8 mouse cellular contexts compared by ENCODE assay signal in the genomic region with DNA sequence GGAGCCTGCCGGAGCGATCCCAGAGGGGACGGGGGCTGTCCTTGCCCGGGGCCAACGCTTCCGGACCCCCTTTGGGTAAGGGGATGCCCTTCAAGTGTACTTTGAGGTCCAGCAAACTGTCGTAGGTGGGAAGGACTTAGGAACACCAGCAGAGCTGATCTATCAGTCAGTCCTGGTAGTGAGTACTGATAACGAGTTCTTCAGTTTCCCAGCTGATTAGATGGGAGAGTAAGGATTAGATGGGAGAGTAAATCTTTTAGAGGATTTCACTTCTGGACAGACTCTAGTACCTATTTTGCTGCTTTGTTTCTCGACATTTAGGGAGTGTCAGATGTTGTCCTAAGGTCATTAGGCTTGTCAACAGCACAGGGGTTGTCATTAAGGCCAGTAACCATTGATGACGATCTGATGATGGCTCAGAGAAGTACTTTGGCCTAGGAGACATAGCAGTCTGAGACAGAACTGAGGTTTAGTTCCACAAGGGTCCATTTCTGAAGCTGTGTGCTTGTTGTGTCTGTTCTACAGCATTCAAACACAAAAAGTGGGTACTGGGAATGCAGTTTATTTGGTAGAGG. TPM values are rescaled to one million over a fixed set of nuclear protein-coding genes. Genes with fewer than 3 reads are reported as not detected.
DNase-seq lines count a peak whose midpoint lies in the region; ATAC-seq lines count a peak whose summit lies in the region.

No protein-coding gene starts in this region.

- H3K36me3 ChIP-seq in forebrain, embryonic 10.5 days (replicated peaks): peaks cover 17% of the 10 kb centered on the region
- peaks cover 9% of the 10 kb centered on the region for H3K36me3 ChIP-seq in liver, embryonic 13.5 days

- peak overlapping the region; percentile 84 for H3K4me2 ChIP-seq in liver, embryonic 13.5 days

- peaks cover 18% of the 10 kb centered on the region for H3K4me1 ChIP-seq in forebrain, embryonic 10.5 days
- H3K4me1 ChIP-seq in liver, embryonic 13.5 days (replicated peaks): peaks cover 27% of the 10 kb centered on the region

- peak overlapping the region; percentile 96 for H3K9ac ChIP-seq in liver, embryonic 13.5 days

- H3K27me3 ChIP-seq in forebrain, embryonic 10.5 days (ENCODE audit: poor library complexity, severe bottlenecking): no peaks in the 10 kb centered on the region
- no peaks in the 10 kb centered on the region for H3K27me3 ChIP-seq in liver, embryonic 13.5 days

- WGBS in forebrain, embryonic 10.5 days: 1% methylated on average over 10 of the region's 10 CpGs
- 1% methylated on average over 10 of the region's 10 CpGs for WGBS in liver, embryonic 13.5 days (ENCODE audit: insufficient replicate concordance)

- H3K27ac ChIP-seq in forebrain, embryonic 10.5 days: peak overlapping the region; percentile 97
- peak overlapping the region; percentile 67 for H3K27ac ChIP-seq in liver, embryonic 13.5 days

- H3K9me3 ChIP-seq in forebrain, embryonic 10.5 days: no peaks in the 10 kb centered on the region
- no peaks in the 10 kb centered on the region for H3K9me3 ChIP-seq in liver, embryonic 13.5 days (replicated peaks)

- no peak for DNase-seq in frontal cortex, postnatal 10 days (ENCODE audit: low spot score in 2 of 2)
- DNase-seq in 416B (ENCODE audit: low read depth): peak; percentile 32
- DNase-seq in forebrain, embryonic 10.5 days (ENCODE audit: extremely low spot score, low spot score): no peak
- no peak for DNase-seq in liver, embryonic 13.5 days
- DNase-seq in urinary bladder, adult 18-20 months (ENCODE audit: low spot score in 2 of 2): no peak
- no peak for DNase-seq in adrenal gland, postnatal 10 days
- DNase-seq in embryo, embryonic 10.5 days (ENCODE audit: low spot score): no peak

- peak overlapping the region; percentile 100 for H3K4me3 ChIP-seq in forebrain, embryonic 10.5 days
- H3K4me3 ChIP-seq in liver, embryonic 13.5 days (replicated peaks): peak overlapping the region; percentile 99

- ATAC-seq in frontal cortex, adult (ENCODE audit: low TSS enrichment): peak; percentile 12; the same call in 1 of the 2 replicates
- ATAC-seq in liver, embryonic 13.5 days (ENCODE audit: low read depth): peak; percentile 57

RNA-seq across cellular contexts. Expression of a gene that starts 5.2 kb away (rescaled TPM):
- 10.3 and 11.3 TPM in 2 replicates for polyA plus RNA-seq in forebrain, embryonic 10.5 days (2016; fragmentation: Nextera tagmentation; extraction: Ambion mirVana)
- 4.2 and 5.1 TPM in 2 replicates for polyA plus RNA-seq in liver, embryonic 13.5 days (2015; fragmentation: Nextera tagmentation; extraction: Ambion mirVana)
- total RNA-seq in adrenal gland, postnatal 10 days (2021): 1 to 10 TPM; 8.2 to 10.0 TPM

RNA-seq across cellular contexts. Expression of a gene that starts 28.1 kb away (rescaled TPM):
- polyA plus RNA-seq in forebrain, embryonic 10.5 days (2016; fragmentation: Nextera tagmentation; extraction: Ambion mirVana): 109 and 120 TPM in 2 replicates
- 60.6 and 75.1 TPM in 2 replicates for polyA plus RNA-seq in liver, embryonic 13.5 days (2015; fragmentation: Nextera tagmentation; extraction: Ambion mirVana)
- 1,000 to 10,000 TPM; 1,072 to 1,158 TPM for total RNA-seq in adrenal gland, postnatal 10 days (2021)

RNA-seq across cellular contexts. Expression of a gene that starts 43.4 kb away (rescaled TPM):
- 121 and 124 TPM in 2 replicates for polyA plus RNA-seq in forebrain, embryonic 10.5 days (2016; fragmentation: Nextera tagmentation; extraction: Ambion mirVana)
- 38.8 and 40.6 TPM in 2 replicates for polyA plus RNA-seq in liver, embryonic 13.5 days (2015; fragmentation: Nextera tagmentation; extraction: Ambion mirVana)
- total RNA-seq in adrenal gland, postnatal 10 days (2021): 10 to 100 TPM; 25.1 to 32.8 TPM
